Mouse (Mus musculus) erythroblast, embryonic 14.5 days (primary cell): Measurements from ENCODE around the gene Afm. TPM values are rescaled to one million over a fixed set of nuclear protein-coding genes. Genes with fewer than 3 reads are reported as not detected.
A peak's percentile ranks its signal among the peaks of the same experiment; 100 is the strongest.

ENCODE experiments used
- H3K27me3 ChIP-seq: 2 replicates; pipeline ENCODE4 v1.6.1; 2012; ENCODE audit warnings: inconsistent platforms; ENCODE audit not compliant: control insufficient read depth
- H3K36me3 ChIP-seq: 2 replicates; pipeline ENCODE4 v1.6.1; 2012; ENCODE audit warnings: mild to moderate bottlenecking, inconsistent platforms; ENCODE audit not compliant: control insufficient read depth
- H3K4me1 ChIP-seq: 2 replicates; pipeline ENCODE4 v1.6.1; 2012; ENCODE audit warnings: inconsistent platforms; ENCODE audit not compliant: control insufficient read depth
- H3K4me3 ChIP-seq: replicated peaks from 2 replicates; pipeline ENCODE3; 2012; ENCODE audit warnings: moderate library complexity, mild to moderate bottlenecking, inconsistent platforms
- H3K9me3 ChIP-seq: 2 replicates; pipeline ENCODE4 v1.6.1; 2012; ENCODE audit warnings: low read length, inconsistent platforms, mixed read lengths; ENCODE audit not compliant: control insufficient read depth
- GATA1 ChIP-seq: IDR thresholded peaks from 2 replicates; pipeline ENCODE4 v1.6.1; 2012; ENCODE audit warnings: low read length, inconsistent platforms, mixed read lengths
- TAL1 ChIP-seq: IDR thresholded peaks from 3 replicates; pipeline ENCODE4 v1.6.1; 2012; ENCODE audit warnings: low read length, inconsistent platforms, mixed read lengths
- polyA plus RNA-seq: library from polyadenylated mRNA; stranded (reverse); fragments of >175 nt; gene quantifications from 2 replicates; pipeline ENCODE4 v1.2.3, GENCODE M21; 2012

Gene Afm
- not detected in 2 replicates for polyA plus RNA-seq

DNA sequence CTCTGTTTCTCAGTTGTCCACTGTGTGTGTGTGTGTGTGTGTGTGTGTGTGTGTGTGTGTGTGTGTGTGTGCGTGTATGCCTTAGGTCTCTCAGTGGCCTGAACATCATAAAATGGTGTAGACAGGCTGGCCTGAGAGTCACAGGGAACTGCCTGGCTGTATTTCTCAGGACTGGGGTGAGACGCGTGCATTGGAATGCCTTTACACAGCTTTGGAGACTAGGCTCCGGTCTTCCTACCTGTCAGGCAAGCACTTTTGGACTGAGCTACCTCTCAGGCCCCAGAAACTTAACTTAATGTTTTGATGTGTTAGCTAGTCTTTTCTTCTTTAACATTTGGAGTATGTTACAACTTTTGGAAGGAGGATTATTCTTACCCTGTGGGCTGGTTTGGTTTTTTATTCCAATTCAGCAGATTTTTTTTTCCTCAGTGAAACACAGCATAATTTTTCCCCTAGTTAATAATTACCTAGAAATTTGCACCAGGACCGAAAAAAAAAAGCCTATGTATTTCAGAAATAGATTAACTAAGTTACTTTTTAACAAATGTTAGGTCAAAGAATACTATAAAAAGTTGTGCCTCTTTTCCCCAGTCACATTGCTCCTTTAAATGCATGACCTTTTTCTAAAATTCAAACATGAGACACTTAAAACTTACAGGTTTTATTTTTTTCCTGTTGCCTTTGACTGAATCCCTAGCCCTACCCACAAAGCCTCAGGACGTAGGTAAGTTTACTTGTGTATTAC, at the start of gene Afm:
TSS of gene Afm (plus strand) at position 577 of the 745 bp plus-strand sequence.
- Histone ChIP-seq H3K36me3 (no peaks in the 10 kb centered on the region; the same call in 1 of the 2 replicates), H3K9me3 (no peaks in the 10 kb centered on the region), H3K4me1 (no peaks in the 10 kb centered on the region), H3K4me3 (no peak within 1 kb of the TSS), H3K27me3 (no peaks in the 10 kb centered on the region)
- no peak for TF ChIP-seq GATA1
- TF ChIP-seq TAL1 = no peak

DNA sequence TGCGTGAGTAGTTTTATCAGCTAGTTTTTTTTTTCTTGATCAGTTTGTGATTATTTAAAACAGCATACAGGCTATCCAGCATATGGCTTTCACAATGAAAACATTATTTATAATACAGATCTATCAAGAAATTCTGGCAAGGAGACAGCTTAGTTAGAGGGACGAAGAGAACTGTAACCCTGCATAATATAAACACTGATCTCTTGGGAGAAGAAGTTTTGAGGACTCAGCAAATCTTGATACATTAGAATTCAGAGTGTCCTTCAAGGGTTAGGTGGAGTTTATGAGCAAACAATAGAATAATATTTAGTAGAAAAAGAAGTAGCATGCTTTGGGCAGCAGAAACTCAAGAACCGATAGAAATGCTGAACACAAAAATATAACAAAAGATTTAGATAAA, 47.9 kb upstream of the Afm start:
- Histone ChIP-seq H3K36me3 (no peaks in the 10 kb centered on the region), H3K4me3 (no peak overlapping the region), H3K9me3 (no peaks in the 10 kb centered on the region), H3K4me1 (no peaks in the 10 kb centered on the region), H3K27me3 (no peaks in the 10 kb centered on the region)
- TF ChIP-seq GATA1 (no peak), TAL1 (no peak)

DNA sequence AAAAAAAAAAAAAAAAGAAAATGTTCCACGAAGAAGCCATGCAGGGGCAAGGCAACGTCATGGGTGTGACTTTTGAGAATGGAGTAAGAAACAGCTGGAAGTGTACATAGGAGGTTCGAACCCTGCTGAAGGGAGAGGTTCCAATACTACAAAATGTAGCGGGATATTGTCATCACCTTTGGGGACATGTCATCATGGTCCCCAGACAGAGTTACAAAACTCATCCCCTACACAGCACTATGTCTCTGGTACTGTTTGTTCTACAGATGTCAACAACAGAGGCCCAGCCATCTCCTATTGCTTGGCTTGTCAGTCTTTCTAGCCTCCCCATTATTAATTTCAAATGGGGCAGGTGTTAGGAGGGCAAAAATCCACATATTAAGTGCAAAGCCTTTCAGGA, 44.8 kb upstream of the Afm start:
- Histone ChIP-seq H3K4me1 (no peaks in the 10 kb centered on the region), H3K9me3 (no peaks in the 10 kb centered on the region), H3K27me3 (no peaks in the 10 kb centered on the region), H3K4me3 (no peak overlapping the region), H3K36me3 (no peaks in the 10 kb centered on the region)
- TF ChIP-seq TAL1 = 0 out of 3 replicates have a peak, but pooled peaks have one; percentile 20
- no peak for TF ChIP-seq GATA1

DNA sequence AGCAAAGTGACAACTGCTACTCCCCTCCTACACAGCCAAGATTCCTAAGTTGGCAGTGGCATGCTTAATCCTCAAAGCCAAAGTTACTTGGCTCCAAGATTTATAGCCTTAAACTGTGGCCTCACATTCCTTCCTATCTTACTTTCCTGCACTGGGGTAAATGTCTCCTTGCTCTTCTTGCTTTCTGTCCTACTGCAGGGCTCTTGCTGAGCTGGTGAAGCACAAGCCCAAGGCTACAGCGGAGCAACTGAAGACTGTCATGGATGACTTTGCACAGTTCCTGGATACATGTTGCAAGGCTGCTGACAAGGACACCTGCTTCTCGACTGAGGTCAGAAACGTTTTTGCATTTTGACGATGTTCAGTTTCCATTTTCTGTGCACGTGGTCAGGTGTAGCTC, 44.4 kb upstream of the Afm start:
- Histone ChIP-seq H3K4me3 (no peak overlapping the region), H3K9me3 (no peaks in the 10 kb centered on the region), H3K36me3 (no peaks in the 10 kb centered on the region), H3K27me3 (no peaks in the 10 kb centered on the region), H3K4me1 (no peaks in the 10 kb centered on the region)
- no peak for TF ChIP-seq GATA1
- no peak for TF ChIP-seq TAL1

- TF ChIP-seq TAL1 = no peak
- TF ChIP-seq GATA1 = no peak
- Histone ChIP-seq H3K4me1 (no peaks in the 10 kb centered on the region), H3K4me3 (no peak overlapping the region), H3K9me3 (no peaks in the 10 kb centered on the region), H3K36me3 (no peaks in the 10 kb centered on the region), H3K27me3 (no peaks in the 10 kb centered on the region)
Measured at GRCm38 (mm10) chr5:90476741-90477140, 42.0 kb upstream of the Afm start.

DNA sequence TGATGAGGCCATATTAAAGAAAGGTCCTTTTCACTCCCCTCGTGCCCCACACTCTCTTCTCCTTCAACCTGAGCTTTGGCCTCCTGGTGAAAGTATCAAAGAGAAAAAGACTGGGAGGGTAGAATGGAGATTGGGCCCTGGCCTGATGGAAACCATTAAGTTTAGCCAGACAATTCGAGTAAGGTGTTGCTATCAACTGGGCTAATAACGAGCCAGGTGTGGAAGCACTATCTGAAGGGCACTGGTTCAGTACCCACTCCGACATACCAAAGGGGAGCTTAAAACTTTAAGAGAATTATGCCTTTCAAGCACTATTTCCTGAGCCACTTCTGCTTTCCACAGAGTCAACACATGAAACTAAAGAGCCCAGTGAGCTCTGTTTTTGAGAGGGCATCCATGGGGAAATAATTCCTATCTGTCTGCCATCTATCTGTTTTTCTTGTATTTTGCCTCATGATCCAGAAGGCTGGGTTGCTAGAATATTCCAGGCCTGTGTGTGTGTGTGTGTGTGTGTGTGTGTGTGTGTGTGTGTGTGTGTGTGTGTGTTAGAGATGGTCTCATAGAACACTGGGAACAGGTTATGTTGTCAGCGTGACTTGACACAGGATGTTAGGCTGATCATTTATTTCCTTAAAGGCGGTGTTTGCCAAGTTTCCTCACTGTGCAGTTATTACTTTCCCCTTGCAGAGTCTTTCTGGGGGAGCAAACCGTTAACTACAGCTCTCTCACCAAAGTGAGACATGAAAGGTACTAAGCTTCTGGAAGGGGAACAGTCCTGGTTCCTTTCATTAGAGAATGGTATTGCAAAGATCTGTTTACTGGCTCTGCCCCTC, 41.2 kb upstream of the Afm start:
- H3K9me3 ChIP-seq = no peaks in the 10 kb centered on the region
- no peaks in the 10 kb centered on the region for H3K4me1 ChIP-seq
- no peaks in the 10 kb centered on the region for H3K27me3 ChIP-seq
- TF ChIP-seq GATA1 (no peak), TAL1 (no peak)
- H3K4me3 ChIP-seq = no peak overlapping the region
- no peaks in the 10 kb centered on the region for H3K36me3 ChIP-seq

- TF ChIP-seq TAL1 = no peak
Measured at GRCm38 (mm10) chr5:90478886-90479285, 39.8 kb upstream of the Afm start.

GRCm38 (mm10) chr5:90485597-90485996, 33.1 kb upstream of the Afm start:
- Histone ChIP-seq H3K9me3 (no peaks in the 10 kb centered on the region), H3K4me3 (no peak overlapping the region), H3K27me3 (no peaks in the 10 kb centered on the region), H3K4me1 (no peaks in the 10 kb centered on the region), H3K36me3 (no peaks in the 10 kb centered on the region)
- TF ChIP-seq TAL1 (no peak), GATA1 (no peak)

More at GRCm38 (mm10) chr5:90478886-90479285, 39.8 kb upstream of the Afm start:
- Histone ChIP-seq H3K36me3 (no peaks in the 10 kb centered on the region), H3K9me3 (no peaks in the 10 kb centered on the region), H3K27me3 (no peaks in the 10 kb centered on the region), H3K4me1 (no peaks in the 10 kb centered on the region), H3K4me3 (no peak overlapping the region)

GRCm38 (mm10) chr5:90488323-90488722, 30.4 kb upstream of the Afm start:
- Histone ChIP-seq H3K27me3 (no peaks in the 10 kb centered on the region), H3K4me3 (no peak overlapping the region), H3K4me1 (no peaks in the 10 kb centered on the region), H3K36me3 (no peaks in the 10 kb centered on the region), H3K9me3 (no peaks in the 10 kb centered on the region)
- TF ChIP-seq TAL1 (no peak), GATA1 (no peak)
